Mouse (Mus musculus) liver, embryonic 14.5 days (tissue): Measurements from ENCODE around the gene Bpnt1.

Source experiments
- CTCF ChIP-seq: IDR thresholded peaks from 2 replicates; pipeline ENCODE4 v1.5.1; 2016; ENCODE audit warnings: antibody characterized with exemption, low read depth, control low read depth
- EP300 ChIP-seq: IDR thresholded peaks from 2 replicates; pipeline ENCODE4 v1.6.1; 2016; ENCODE audit warnings: antibody characterized with exemption, low read depth

- TF ChIP-seq CTCF (no peak), EP300 (no peak)
Measured at GRCm38 (mm10) chr1:185292646-185293360, 39.1 kb upstream of the Bpnt1 start.
